10 mouse cellular contexts compared by ENCODE assay signal in the genomic region with DNA sequence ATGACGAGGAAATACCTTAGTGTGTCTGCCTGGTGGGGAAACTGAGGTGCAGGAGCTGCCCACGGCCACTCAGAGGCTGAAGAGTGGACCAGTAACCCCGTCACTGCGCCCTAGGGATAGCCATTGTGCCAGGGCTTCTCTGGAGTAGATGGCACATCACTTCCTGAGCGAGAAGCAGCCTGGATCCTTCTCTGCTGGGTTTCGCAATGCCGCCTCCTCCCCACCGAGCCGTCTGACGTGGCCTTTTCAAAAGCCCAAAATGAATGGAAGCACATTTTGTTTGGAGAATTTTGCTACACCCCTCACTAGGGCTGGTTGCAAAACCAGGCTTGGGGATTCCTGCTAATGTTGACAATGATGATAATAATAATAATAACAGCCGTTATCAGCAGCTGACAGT. TPM values are rescaled to one million over a fixed set of nuclear protein-coding genes. Genes with fewer than 3 reads are reported as not detected.
DNase-seq lines count a peak whose midpoint lies in the region; ATAC-seq and TF ChIP-seq lines count a peak whose summit lies in the region.
"Had no signal": no experiment of that assay in that cellular context is flagged by ENCODE, and none has a peak within 500 bp of the region (broad histone marks: within the 10 kb centered on the region; RNA-seq: fewer than 3 reads in every experiment).

No protein-coding gene starts in this region.

- no peaks in the 10 kb centered on the region for H3K9me3 ChIP-seq in liver, embryonic 12.5 days (replicated peaks)

- no peaks in the 10 kb centered on the region for H3K36me3 ChIP-seq in liver, embryonic 12.5 days

- H3K9ac ChIP-seq in liver, embryonic 12.5 days, result no peak overlapping the region

- no peak overlapping the region for H3K27ac ChIP-seq in cortical plate, adult 2 months (ENCODE audit: insufficient read depth, low read length)
- H3K27ac ChIP-seq in liver, embryonic 12.5 days, result no peak overlapping the region

- no peak overlapping the region for H3K4me2 ChIP-seq in liver, embryonic 12.5 days

- no peak for TF ChIP-seq CTCF in cortical plate, adult 2 months (IDR thresholded peaks at IDR 0.05; ENCODE audit: extremely low read depth, insufficient read depth, low read length)

- DNase-seq in adrenal gland, postnatal 10 days, result peak; percentile 46
- DNase-seq in adrenal gland, adult 8-10 months, result no peak
- peak; percentile 10 to 14 for DNase-seq in kidney, postnatal 4 days
- DNase-seq in kidney, postnatal 36 days, result no peak
- DNase-seq in lung, postnatal 10 days, result peak; percentile 64
- DNase-seq in cerebellum, adult 18-20 months, result no peak
- DNase-seq: B cell, adult 2 months; embryo, embryonic 11 days had no signal

- WGBS in liver, embryonic 12.5 days (ENCODE audit: insufficient replicate concordance), result 35% methylated on average over 11 of the region's 11 CpGs

- peaks cover 85% of the 10 kb centered on the region for H3K27me3 ChIP-seq in liver, embryonic 12.5 days (replicated peaks)

- H3K4me1 ChIP-seq in cortical plate, adult 2 months (ENCODE audit: control insufficient read depth, insufficient read depth, low read length), result peaks cover 24% of the 10 kb centered on the region
- H3K4me1 ChIP-seq in liver, embryonic 12.5 days, result peaks cover 15% of the 10 kb centered on the region

- peak overlapping the region; percentile 81 for H3K4me3 ChIP-seq in cortical plate, adult 2 months (ENCODE audit: insufficient read depth, low read length)
- H3K4me3 ChIP-seq in liver, embryonic 12.5 days, result no peak overlapping the region

- ATAC-seq in liver, embryonic 12.5 days, result no peak

- TF ChIP-seq POLR2A in cortical plate, adult 2 months (IDR thresholded peaks at IDR 0.05; ENCODE audit: extremely low read depth, insufficient read depth, low read length), result peak; percentile 43; the same call in 1 of the 2 replicates

RNA-seq across cellular contexts. Expression of a gene that starts 4.0 kb away (rescaled TPM):
- 10 to 100 TPM; 36.9 to 40.3 TPM for total RNA-seq in adrenal gland, postnatal 10 days (2021)
- total RNA-seq in adrenal gland, adult 8-10 months (2022), result 10 to 100 TPM; 43.0 to 72.3 (median 58.4) TPM
- 205 and 222 TPM in 2 replicates for polyA plus RNA-seq in cortical plate, adult 2 months (2012; rRNA removed)
- polyA plus RNA-seq in liver, embryonic 12.5 days (2016; fragmentation: Nextera tagmentation; extraction: Ambion mirVana), result 24.5 and 28.7 TPM in 2 replicates

Comparison
In these comparisons a context has a peak if more than half of its experiments do, and no peak if none do; other contexts are left out.
1. DNase-seq: peak in adrenal gland, postnatal 10 days (single experiment), kidney, postnatal 4 days (2 of 2) and lung, postnatal 10 days (single experiment); none in adrenal gland, adult 8-10 months (single experiment), kidney, postnatal 36 days (0 of 2) and cerebellum, adult 18-20 months (0 of 2).